Mouse (Mus musculus) ovary, postnatal 10 days (tissue): ENCODE results near the gene Tmem200c.
A peak's percentile ranks its signal among the peaks of the same experiment; 100 is the strongest.

ENCODE experiments used
- DNase-seq: peaks from one replicate; pipeline ENCODE4 v3.0.0; 2022; ENCODE audit warnings: low spot score

Gene Tmem200c

GRCm38 (mm10) chr17:68826323-68826722 lies at the start of gene Tmem200c:
Gene Tmem200c, plus strand, starts transcription at chr17:68826623.
- no peak for DNase-seq

GRCm38 (mm10) chr17:68793741-68794140 lies 32.7 kb upstream of the Tmem200c start:
- no peak for DNase-seq

GRCm38 (mm10) chr17:68836655-68837012 lies 10.2 kb downstream of the Tmem200c start:
- no peak for DNase-seq

- DNase-seq = no peak
Measured at GRCm38 (mm10) chr17:68837013-68837858, 10.8 kb downstream of the Tmem200c start.

GRCm38 (mm10) chr17:68837859-68838194 lies 11.4 kb downstream of the Tmem200c start:
- DNase-seq = no peak

GRCm38 (mm10) chr17:68839888-68840571 lies 13.6 kb downstream of the Tmem200c start:
- DNase-seq = no peak

- DNase-seq = no peak
Measured at GRCm38 (mm10) chr17:68840572-68840939, 14.1 kb downstream of the Tmem200c start.

GRCm38 (mm10) chr17:68841097-68841891 lies 14.9 kb downstream of the Tmem200c start:
- peak; percentile 38 for DNase-seq

GRCm38 (mm10) chr17:68841892-68842252 lies 15.4 kb downstream of the Tmem200c start:
- no peak for DNase-seq

- no peak for DNase-seq
Measured at GRCm38 (mm10) chr17:68845931-68846330, 19.5 kb downstream of the Tmem200c start.

GRCm38 (mm10) chr17:68848739-68849138 lies 22.3 kb downstream of the Tmem200c start:
- no peak for DNase-seq

- DNase-seq = no peak
Measured at GRCm38 (mm10) chr17:68852171-68852966, 25.9 kb downstream of the Tmem200c start.

GRCm38 (mm10) chr17:68864175-68864574 lies 37.8 kb downstream of the Tmem200c start:
- no peak for DNase-seq

GRCm38 (mm10) chr17:68868439-68868838 lies 42.0 kb downstream of the Tmem200c start:
- DNase-seq = no peak

GRCm38 (mm10) chr17:68874021-68874420 lies 47.6 kb downstream of the Tmem200c start:
- no peak for DNase-seq

GRCm38 (mm10) chr17:68875251-68875650 lies 48.8 kb downstream of the Tmem200c start:
- no peak for DNase-seq

- DNase-seq = no peak
Measured at GRCm38 (mm10) chr17:68875917-68876495, 49.6 kb downstream of the Tmem200c start.

GRCm38 (mm10) chr17:68881725-68882524 lies 55.5 kb downstream of the Tmem200c start:
- no peak for DNase-seq

GRCm38 (mm10) chr17:68883474-68884083 lies 57.2 kb downstream of the Tmem200c start:
- DNase-seq = no peak

GRCm38 (mm10) chr17:68890672-68891071 lies 64.2 kb downstream of the Tmem200c start:
- no peak for DNase-seq
